10 mouse cellular contexts compared by ENCODE assay signal in the genomic region with DNA sequence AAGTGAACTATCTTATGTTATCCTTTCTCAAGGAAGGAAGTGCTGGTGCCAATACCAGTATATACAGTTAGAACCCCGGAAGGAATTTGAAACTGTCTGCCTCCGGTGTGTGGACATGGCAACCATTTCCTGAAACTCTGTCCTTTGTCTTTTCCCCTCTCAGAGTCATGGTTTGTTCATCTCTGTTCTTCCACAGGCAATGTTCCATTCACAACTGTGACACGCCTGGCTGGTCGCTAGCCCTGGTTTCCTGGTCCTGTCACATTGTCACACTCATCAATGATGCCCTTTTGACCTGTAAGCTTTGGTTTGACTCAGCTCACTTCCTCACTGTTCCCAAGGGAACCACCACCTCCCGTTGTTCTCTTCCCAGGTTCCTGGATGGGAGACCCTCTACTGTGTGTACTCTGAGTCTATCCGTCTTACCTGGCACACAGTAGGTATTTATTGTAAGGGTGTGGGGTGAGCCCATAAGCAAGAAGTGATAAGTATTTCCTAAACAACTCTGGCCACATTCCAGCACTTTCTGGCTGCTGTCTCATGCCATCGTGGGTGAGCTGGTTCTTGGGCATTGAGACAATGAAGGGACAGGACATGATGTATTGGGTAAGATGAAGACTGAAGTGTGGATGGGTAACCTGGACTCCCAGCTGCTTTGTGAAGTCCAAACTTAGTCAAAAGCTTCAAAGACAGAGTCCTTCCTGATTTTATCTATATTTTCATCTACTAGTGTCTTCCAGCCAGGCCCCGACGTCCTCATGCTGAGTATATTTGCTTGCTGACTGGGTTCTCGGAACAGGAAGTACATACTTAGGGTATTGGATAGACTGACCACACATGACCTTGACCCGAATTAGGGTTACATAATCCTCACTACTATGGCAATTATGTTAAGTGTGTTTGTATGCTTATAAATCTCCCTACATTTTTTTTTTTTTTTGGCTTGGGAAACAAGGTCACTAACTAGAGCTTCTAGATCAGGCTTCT. TPM values are rescaled to one million over a fixed set of nuclear protein-coding genes. Genes with fewer than 3 reads are reported as not detected.
DNase-seq lines count a peak whose midpoint lies in the region; ATAC-seq and TF ChIP-seq lines count a peak whose summit lies in the region.
"Had no signal": no experiment of that assay in that cellular context is flagged by ENCODE, and none has a peak within 500 bp of the region (broad histone marks: within the 10 kb centered on the region; RNA-seq: fewer than 3 reads in every experiment).

No protein-coding gene starts in this region.

- WGBS in midbrain, embryonic 11.5 days: 70% methylated on average over 11 of the region's 11 CpGs

- no peak overlapping the region for H3K4me3 ChIP-seq in bone marrow macrophage, adult 2 months (ENCODE audit: insufficient read depth, low read length)
- H3K4me3 ChIP-seq in midbrain, embryonic 11.5 days (ENCODE audit: low read depth, low read length): no peak overlapping the region

- no peak overlapping the region for H3K9ac ChIP-seq in midbrain, embryonic 11.5 days (ENCODE audit: low read length)

- H3K27ac ChIP-seq in bone marrow macrophage, adult 2 months (ENCODE audit: insufficient read depth, low read depth, low read length): peak overlapping the region; percentile 48
- no peak overlapping the region for H3K27ac ChIP-seq in midbrain, embryonic 11.5 days (ENCODE audit: low read depth, low read length)

- ATAC-seq in midbrain, embryonic 11.5 days (ENCODE audit: low FRiP score): no peak
- ATAC-seq: forebrain, embryonic 14.5 days had no signal

- no peak for TF ChIP-seq POLR2A in bone marrow macrophage, adult 2 months (IDR thresholded peaks at IDR 0.05; ENCODE audit: borderline replicate concordance, low read depth, low read length)

- no peaks in the 10 kb centered on the region for H3K36me3 ChIP-seq in midbrain, embryonic 11.5 days (ENCODE audit: control insufficient read depth, insufficient read depth, low read length)

- H3K9me3 ChIP-seq in midbrain, embryonic 11.5 days (ENCODE audit: control insufficient read depth, low read length): no peaks in the 10 kb centered on the region

- peaks cover 28% of the 10 kb centered on the region for H3K4me1 ChIP-seq in bone marrow macrophage, adult 2 months (ENCODE audit: control insufficient read depth, insufficient read depth, low read length)
- H3K4me1 ChIP-seq in midbrain, embryonic 11.5 days (ENCODE audit: control insufficient read depth, insufficient read depth, low read length): peaks cover 5% of the 10 kb centered on the region

- DNase-seq in heart, adult 18-20 months: peak; percentile 48 to 57
- no peak for DNase-seq in heart, postnatal 4 days
- DNase-seq in kidney, postnatal 36 days: peak; percentile 46 to 71
- peak; percentile 23 for DNase-seq in mesoderm, embryonic 11.5 days (ENCODE audit: low read depth, low spot score)
- DNase-seq in right cerebral cortex, adult 2 months (ENCODE audit: low spot score in 2 of 2): no peak
- DNase-seq in frontal cortex, postnatal 14 days (ENCODE audit: low spot score in 2 of 2): no peak
- DNase-seq in midbrain, embryonic 11.5 days (ENCODE audit: low spot score, missing footprints): no peak
- DNase-seq: right cerebral cortex, postnatal 14 days had no signal

- H3K4me2 ChIP-seq in midbrain, embryonic 11.5 days: no peak overlapping the region

- H3K27me3 ChIP-seq in midbrain, embryonic 11.5 days (ENCODE audit: control insufficient read depth, insufficient read depth, low read length): no peaks in the 10 kb centered on the region

- TF ChIP-seq CTCF in bone marrow macrophage, adult 2 months (IDR thresholded peaks at IDR 0.05; ENCODE audit: low read depth, low read length): no peak

RNA-seq across cellular contexts. Expression of a gene that starts 6.4 kb away (rescaled TPM):
- total RNA-seq in heart, adult 18-20 months (2021): 10 to 100 TPM; 39.1 to 40.6 TPM
- 10 to 100 TPM; 13.5 to 14.6 TPM for total RNA-seq in heart, postnatal 4 days (2021)
- 2.4 and 2.6 TPM in 2 replicates for polyA plus RNA-seq in bone marrow macrophage, adult 2 months (2012; ENCODE audit: insufficient read depth, insufficient read length, missing spikeins)
- 0.28 and 0.52 TPM in 2 replicates for polyA plus RNA-seq in midbrain, embryonic 11.5 days (2014; fragmentation: Nextera tagmentation; extraction: Ambion mirVana)

RNA-seq across cellular contexts. Expression of a gene that starts 35.5 kb away (rescaled TPM):
- total RNA-seq in heart, adult 18-20 months (2021): 100 to 1,000 TPM; 159 to 167 TPM
- 100 to 1,000 TPM; 112 to 115 TPM for total RNA-seq in heart, postnatal 4 days (2021)
- polyA plus RNA-seq in bone marrow macrophage, adult 2 months (2012; ENCODE audit: insufficient read depth, insufficient read length, missing spikeins): 565 and 578 TPM in 2 replicates
- polyA plus RNA-seq in midbrain, embryonic 11.5 days (2014; fragmentation: Nextera tagmentation; extraction: Ambion mirVana): 74.1 and 79.9 TPM in 2 replicates

RNA-seq across cellular contexts. Expression of a gene that starts 45.3 kb away (rescaled TPM):
- 10 to 100 TPM; 46.4 to 52.7 TPM for total RNA-seq in heart, adult 18-20 months (2021)
- total RNA-seq in heart, postnatal 4 days (2021): 10 to 100 TPM; 41.3 to 43.8 TPM
- polyA plus RNA-seq in bone marrow macrophage, adult 2 months (2012; ENCODE audit: insufficient read depth, insufficient read length, missing spikeins): 155 and 159 TPM in 2 replicates
- polyA plus RNA-seq in midbrain, embryonic 11.5 days (2014; fragmentation: Nextera tagmentation; extraction: Ambion mirVana): 15.4 and 18.0 TPM in 2 replicates

Comparison
In these comparisons a context has a peak if more than half of its experiments do, and no peak if none do; other contexts are left out.
1. DNase-seq: peak in heart, adult 18-20 months (2 of 2), kidney, postnatal 36 days (2 of 2) and mesoderm, embryonic 11.5 days (single experiment); none in heart, postnatal 4 days (single experiment), right cerebral cortex, adult 2 months (0 of 2), frontal cortex, postnatal 14 days (0 of 2) and midbrain, embryonic 11.5 days (single experiment).